Mouse (Mus musculus) bone marrow macrophage, adult 2 months (primary cell): ENCODE data around the gene Slc7a8. TPM values are rescaled to one million over a fixed set of nuclear protein-coding genes. Genes with fewer than 3 reads are reported as not detected.

Experiments
- H3K27ac ChIP-seq: 2 replicates; pipeline ENCODE4 v1.5.1; 2012; ENCODE audit warnings: low read depth, low read length; ENCODE audit not compliant: insufficient read depth
- H3K4me1 ChIP-seq: 2 replicates; pipeline ENCODE4 v1.6.1; 2012; ENCODE audit warnings: low read length; ENCODE audit not compliant: control insufficient read depth, insufficient read depth
- H3K4me3 ChIP-seq: 2 replicates; pipeline ENCODE4 v1.5.1; 2012; ENCODE audit warnings: mild to moderate bottlenecking, low read length, moderate library complexity; ENCODE audit not compliant: insufficient read depth
- CTCF ChIP-seq: IDR thresholded peaks from 2 replicates; pipeline ENCODE4 v1.5.1; 2012; ENCODE audit warnings: low read depth, mild to moderate bottlenecking, low read length, moderate library complexity
- POLR2A ChIP-seq: IDR thresholded peaks from 2 replicates; pipeline ENCODE4 v1.6.1; 2012; ENCODE audit warnings: mild to moderate bottlenecking, low read depth, low read length, borderline replicate concordance
- polyA plus RNA-seq: library from polyadenylated mRNA; stranded (reverse); fragments of >200 nt; gene quantifications from 2 replicates; pipeline ENCODE4 v1.2.4, GENCODE M21; 2012; ENCODE audit not compliant: missing spikeins, insufficient read depth, insufficient read length

The Slc7a8 gene
- polyA plus RNA-seq, 1 experiment: 42.6 TPM

DNA sequence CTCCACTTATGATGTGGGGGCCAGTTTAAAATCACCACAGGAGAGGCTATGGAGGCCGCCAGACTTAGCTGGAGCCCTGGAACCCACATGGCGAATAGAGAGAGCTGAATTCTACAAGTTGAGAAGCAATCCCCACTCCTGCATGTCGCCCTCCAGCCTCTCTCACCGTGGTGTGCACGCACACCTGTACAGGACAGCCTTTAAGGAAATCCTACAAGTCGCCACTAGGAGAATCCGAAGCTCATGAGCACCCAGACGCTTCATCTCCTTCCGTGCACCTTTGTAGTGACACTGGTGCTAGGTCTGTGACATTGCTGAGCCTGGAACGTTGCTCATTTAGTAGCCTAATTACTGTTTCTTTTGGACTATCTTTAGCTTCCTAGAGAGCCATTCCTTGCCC lies 17.9 kb upstream of the Slc7a8 start:
- Histone ChIP-seq H3K27ac (no peak overlapping the region), H3K4me3 (no peak overlapping the region), H3K4me1 (0 out of 2 replicates have a peak, but pooled peaks cover under 1% of the 10 kb centered on the region)
- TF ChIP-seq CTCF (no peak), POLR2A (no peak)

DNA sequence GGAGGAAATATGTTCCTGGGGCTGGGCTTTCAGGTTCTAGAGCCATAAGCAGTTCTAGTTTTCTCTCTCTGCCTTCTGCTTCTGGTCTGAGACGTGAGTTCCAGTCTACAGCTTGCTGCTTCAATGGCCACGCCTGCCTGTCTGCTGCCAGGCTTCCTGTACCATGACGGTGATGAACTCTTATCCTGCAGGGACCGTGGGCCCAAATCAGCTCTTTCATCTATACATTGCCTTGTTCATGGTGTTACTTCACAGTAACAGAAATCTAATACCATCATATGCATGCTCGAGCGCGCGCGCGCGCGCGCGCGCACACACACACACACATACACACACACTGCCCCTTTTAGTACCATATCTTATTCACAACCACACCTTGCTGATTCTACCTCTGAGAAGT lies 15.0 kb upstream of the Slc7a8 start:
- no peak overlapping the region for H3K27ac ChIP-seq
- no peak overlapping the region for H3K4me3 ChIP-seq
- 0 out of 2 replicates have a peak, but pooled peaks cover 4% of the 10 kb centered on the region for H3K4me1 ChIP-seq
- TF ChIP-seq CTCF (no peak), POLR2A (no peak)

DNA sequence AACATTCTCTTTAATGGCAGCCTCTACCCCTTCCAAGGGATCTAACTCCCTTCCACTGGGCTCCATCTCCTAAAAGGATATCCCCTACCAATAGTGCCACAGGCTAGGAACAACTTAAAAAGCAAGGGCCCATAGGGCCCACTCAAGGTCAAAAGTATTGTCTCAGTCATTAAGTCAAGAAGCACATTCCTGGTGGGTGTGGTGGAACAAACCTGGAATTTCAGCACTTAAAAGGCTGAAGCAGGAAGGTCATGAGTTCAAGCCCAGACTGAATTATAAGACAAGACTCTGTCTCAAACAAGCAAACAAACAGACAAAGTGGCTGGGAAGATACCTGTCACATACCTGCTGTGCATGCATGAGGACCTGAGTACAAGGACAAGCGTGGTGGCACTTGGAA lies 14.2 kb upstream of the Slc7a8 start:
- H3K4me1 ChIP-seq: 0 out of 2 replicates have a peak, but pooled peaks cover 4% of the 10 kb centered on the region

DNA sequence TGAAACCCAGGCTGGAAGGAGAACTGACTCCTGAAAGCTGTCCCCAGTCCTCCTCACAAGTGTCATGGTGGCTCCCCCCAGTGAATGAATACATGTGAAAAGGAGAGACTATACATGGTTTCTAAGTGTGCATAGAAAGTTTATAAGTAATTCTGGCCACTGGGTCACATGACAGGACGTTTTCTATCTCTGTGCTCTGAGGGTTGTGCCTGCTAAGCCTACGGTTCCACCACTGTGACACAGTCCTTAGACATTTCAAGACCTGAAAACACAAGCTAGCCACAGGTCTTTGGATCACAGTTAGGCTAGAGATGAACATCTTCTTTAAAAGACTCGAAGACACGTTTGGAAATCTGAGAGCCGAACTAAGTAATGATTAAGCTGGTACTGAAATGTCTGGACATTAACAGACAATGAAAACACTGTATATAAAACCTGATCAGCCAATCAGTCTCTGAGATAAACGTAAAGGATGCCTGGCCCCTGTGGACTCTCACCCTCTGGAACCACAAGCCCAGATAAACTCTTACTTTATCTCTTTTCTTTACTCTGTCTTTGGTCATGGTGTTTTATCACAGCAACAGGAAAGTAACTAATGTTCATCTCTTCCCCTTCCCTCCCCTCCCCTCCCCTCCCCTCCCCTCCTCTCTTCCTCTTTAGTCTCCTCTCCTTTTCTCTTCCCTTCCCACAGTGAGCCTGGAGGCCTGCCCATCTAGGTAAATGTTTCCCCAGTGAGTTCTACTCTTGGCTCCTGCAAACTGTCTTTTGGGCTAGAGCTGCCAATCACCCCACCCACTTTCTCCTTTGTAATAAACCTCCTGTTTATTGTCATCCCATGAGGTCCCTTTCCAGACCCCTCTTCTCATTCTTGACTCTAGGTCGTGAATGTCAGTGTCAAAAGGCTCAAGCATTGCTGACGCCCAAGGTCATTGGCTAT lies 12.4 kb upstream of the Slc7a8 start:
- Histone ChIP-seq H3K4me3 (no peak overlapping the region), H3K4me1 (0 out of 2 replicates have a peak, but pooled peaks cover 4% of the 10 kb centered on the region), H3K27ac (no peak overlapping the region)
- TF ChIP-seq POLR2A (no peak), CTCF (no peak)

More for the DNA sequence above, 14.2 kb upstream of the Slc7a8 start:
- TF ChIP-seq CTCF: no peak
- H3K27ac ChIP-seq: no peak overlapping the region
- no peak overlapping the region for H3K4me3 ChIP-seq

DNA sequence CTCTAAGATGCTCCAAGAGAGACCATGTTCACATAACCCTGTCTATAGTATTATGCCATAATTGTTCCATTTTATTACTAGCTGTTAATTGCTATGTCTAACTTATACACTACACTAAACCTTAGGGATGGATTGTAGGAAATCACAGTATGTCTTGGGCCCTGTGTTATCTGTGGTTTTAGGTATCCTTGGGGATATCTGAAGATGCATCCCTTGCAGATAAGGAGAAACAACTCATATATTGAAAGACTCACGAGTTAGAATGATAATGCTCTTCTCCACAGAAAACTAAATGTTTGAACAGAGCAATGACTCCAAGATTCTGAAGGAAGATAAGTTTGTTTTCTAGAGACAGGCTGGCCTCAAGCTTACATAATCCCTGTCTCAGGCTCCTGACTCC lies 11.6 kb upstream of the Slc7a8 start:
- TF ChIP-seq CTCF (no peak), POLR2A (no peak)
- no peak overlapping the region for H3K27ac ChIP-seq
- 0 out of 2 replicates have a peak, but pooled peaks cover 4% of the 10 kb centered on the region for H3K4me1 ChIP-seq
- no peak overlapping the region for H3K4me3 ChIP-seq

DNA sequence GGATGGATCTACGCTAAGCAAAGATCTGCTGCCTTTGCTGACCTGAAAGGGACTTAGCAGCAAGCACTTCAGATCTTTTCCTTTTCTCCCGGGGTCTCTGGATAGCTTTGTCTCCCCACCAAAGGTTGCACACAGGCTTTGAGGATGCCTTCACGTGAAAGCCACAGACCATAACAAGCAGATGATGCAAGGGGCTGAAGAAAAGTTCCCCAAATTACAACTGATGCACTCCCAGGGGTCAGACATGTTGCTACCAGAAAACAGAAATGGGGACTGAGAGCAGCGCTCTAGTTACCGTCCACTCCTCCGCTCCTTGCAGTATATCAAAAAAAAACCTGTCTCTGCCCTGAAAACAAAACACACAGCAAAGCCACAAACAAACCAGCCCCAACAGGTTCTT lies 10.4 kb upstream of the Slc7a8 start:
- Histone ChIP-seq H3K27ac (no peak overlapping the region), H3K4me3 (no peak overlapping the region), H3K4me1 (0 out of 2 replicates have a peak, but pooled peaks cover 4% of the 10 kb centered on the region)
- no peak for TF ChIP-seq POLR2A
- no peak for TF ChIP-seq CTCF

DNA sequence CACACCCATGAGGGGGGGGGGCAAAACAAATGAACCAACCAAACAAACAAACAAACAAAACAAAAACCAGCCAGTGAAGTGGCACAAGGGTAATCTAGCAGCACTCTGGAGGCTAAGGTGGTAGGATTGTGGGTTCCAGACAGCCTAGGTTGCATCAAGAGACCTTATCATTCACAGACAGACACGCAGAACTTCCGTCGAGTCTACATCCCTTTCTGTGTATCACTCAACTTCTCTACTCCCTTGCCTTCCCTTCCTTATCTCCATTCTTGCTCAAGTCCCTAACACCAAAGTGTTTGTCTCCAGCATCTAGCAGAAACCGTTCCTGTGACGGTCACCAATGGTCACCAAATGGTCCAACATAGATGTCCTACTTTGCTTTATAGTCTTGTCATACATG lies 6.5 kb upstream of the Slc7a8 start:
- Histone ChIP-seq H3K27ac (no peak overlapping the region), H3K4me1 (no peaks in the 10 kb centered on the region), H3K4me3 (no peak overlapping the region)
- TF ChIP-seq POLR2A: no peak
- TF ChIP-seq CTCF: no peak

DNA sequence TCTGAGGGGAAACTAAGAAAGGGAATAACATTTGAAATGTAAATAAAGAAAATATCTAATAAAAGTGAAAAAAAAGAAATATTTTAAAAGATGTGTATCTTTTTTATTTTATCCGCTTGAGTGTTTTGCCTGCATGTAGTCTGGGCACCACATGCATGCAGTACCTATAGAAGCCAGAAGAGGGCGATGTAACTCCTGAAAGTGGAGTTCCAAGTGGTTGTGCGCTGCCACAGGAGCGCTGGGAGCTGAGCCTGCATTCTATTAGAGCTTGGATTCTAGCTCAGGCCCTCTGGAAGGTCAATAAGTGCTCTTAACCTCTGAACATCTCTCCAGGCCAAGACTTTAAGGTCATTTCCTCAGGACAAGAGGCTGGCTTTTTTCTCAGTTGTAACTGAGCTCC lies 5.5 kb upstream of the Slc7a8 start:
- Histone ChIP-seq H3K27ac (no peak overlapping the region), H3K4me1 (no peaks in the 10 kb centered on the region), H3K4me3 (no peak overlapping the region)
- peak; percentile 39; the same call in 1 of the 2 replicates for TF ChIP-seq CTCF
- no peak for TF ChIP-seq POLR2A

DNA sequence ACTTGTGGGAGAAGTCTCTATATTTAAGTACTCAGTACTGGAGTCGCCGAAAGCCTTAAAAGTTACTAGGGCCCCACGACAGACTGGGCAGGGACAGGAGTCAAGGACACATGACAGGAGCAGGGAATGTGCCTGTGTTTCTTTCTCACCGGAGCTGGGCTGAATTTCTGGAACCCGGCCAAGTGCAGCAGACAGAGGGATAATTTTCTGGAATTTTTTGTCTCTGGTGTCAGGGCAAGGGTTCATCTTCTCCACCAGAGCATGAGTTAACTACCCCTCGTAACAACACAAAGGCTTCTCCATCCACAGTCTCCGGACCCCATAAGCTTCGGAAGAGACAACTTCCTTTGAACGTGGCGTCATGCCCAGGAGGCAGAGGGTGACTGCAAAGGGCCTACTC lies 4.7 kb upstream of the Slc7a8 start:
- Histone ChIP-seq H3K4me1 (0 out of 2 replicates have a peak, but pooled peaks cover 2% of the 10 kb centered on the region), H3K4me3 (no peak overlapping the region), H3K27ac (no peak overlapping the region)
- TF ChIP-seq POLR2A (no peak), CTCF (no peak)

DNA sequence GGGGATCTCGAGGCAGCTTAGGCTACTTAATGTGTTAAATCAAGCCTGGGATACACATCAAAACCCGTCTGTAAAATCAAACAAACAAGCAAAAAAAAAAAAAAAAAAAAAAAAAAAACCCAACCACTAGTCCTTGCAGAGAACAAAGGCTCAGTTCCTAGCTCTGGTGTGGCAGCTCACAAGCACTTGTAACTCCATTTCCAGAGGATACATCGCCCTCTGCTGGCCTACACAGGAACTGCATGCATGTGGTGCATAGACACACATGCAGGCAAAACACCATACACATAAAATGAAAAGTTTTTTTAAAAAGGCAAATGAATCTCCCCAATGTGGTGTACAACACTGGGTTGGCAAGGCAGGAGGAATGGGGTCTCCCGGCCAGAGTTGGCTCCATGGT lies 4.2 kb upstream of the Slc7a8 start:
- Histone ChIP-seq H3K4me1 (0 out of 2 replicates have a peak, but pooled peaks cover 2% of the 10 kb centered on the region), H3K4me3 (no peak overlapping the region), H3K27ac (no peak overlapping the region)
- TF ChIP-seq POLR2A (no peak), CTCF (peak; percentile 81)

DNA sequence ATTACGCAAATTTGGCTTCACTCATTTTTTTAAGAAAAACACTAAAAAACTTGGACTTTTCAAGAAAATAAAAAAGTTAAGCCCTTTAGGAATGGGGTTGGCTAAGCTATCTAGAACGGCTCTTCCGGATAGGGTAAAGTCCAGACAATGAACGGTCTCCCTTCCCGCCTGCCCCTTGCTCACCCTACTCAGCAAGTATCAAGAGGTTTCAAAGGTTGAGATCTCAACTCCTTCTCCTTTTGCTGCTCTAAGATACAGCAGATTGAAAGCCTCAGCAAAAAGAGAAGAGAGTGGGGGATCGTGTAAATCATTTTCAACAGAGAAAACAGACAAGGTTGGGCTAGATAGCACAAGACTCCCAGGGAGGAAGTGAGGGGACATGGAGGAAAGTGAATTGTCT lies 1.2 kb upstream of the Slc7a8 start:
- TF ChIP-seq POLR2A (no peak), CTCF (no peak)
- Histone ChIP-seq H3K4me3 (no peak overlapping the region), H3K4me1 (peaks cover 8% of the 10 kb centered on the region), H3K27ac (no peak overlapping the region)
